Mouse (Mus musculus) forebrain, embryonic 15.5 days (tissue): ENCODE data around the gene Bzw2. TPM values are rescaled to one million over a fixed set of nuclear protein-coding genes. Genes with fewer than 3 reads are reported as not detected.
A peak's percentile ranks its signal among the peaks of the same experiment; 100 is the strongest.

Source experiments
- ATAC-seq: fragments of 200-750 bp; cut with Nextera tagmentation; replicated peaks from 2 replicates; pipeline ENCODE4 v1.8.0; 2017; ENCODE audit warnings: mild to moderate bottlenecking, moderate TSS enrichment, moderate library complexity
- H3K27ac ChIP-seq: fragments of 300-500 bp; sonication (generic); replicated peaks from 2 replicates; pipeline ENCODE4 v1.5.1; 2015; ENCODE audit warnings: mild to moderate bottlenecking, inconsistent platforms
- H3K27me3 ChIP-seq: fragments of 300-500 bp; sonication (generic); 2 replicates; pipeline ENCODE4 v1.6.1; 2015; ENCODE audit warnings: inconsistent platforms
- H3K36me3 ChIP-seq: fragments of 300-500 bp; sonication (generic); 2 replicates; pipeline ENCODE4 v1.6.1; 2015; ENCODE audit warnings: mild to moderate bottlenecking, inconsistent platforms
- H3K4me1 ChIP-seq: fragments of 300-500 bp; sonication (generic); 2 replicates; pipeline ENCODE4 v1.6.1; 2015; ENCODE audit warnings: inconsistent platforms
- H3K4me2 ChIP-seq: fragments of 300-500 bp; sonication (generic); replicated peaks from 2 replicates; pipeline ENCODE4 v1.6.1; 2015; ENCODE audit warnings: mild to moderate bottlenecking, inconsistent platforms
- H3K4me3 ChIP-seq: fragments of 300-500 bp; sonication (generic); 2 replicates; pipeline ENCODE4 v1.5.1; 2015; ENCODE audit warnings: mild to moderate bottlenecking, inconsistent platforms
- H3K9ac ChIP-seq: fragments of 300-500 bp; sonication (generic); replicated peaks from 2 replicates; pipeline ENCODE4 v1.6.1; 2015; ENCODE audit warnings: mild to moderate bottlenecking, inconsistent platforms
- H3K9me3 ChIP-seq: fragments of 300-500 bp; sonication (generic); 2 replicates; pipeline ENCODE4 v1.6.1; 2016; ENCODE audit warnings: inconsistent platforms
- WGBS: fragments of 180-500 bp; shearing (Covaris S2); methylation state at CpG from one replicate; pipeline ENCODE4 v1.1.7; 2015; ENCODE audit warnings: mixed read lengths; 5-methylcytosine and 5-hydroxymethylcytosine counted together
- polyA plus RNA-seq: library from polyadenylated mRNA; unstranded; fragments of >200 nt; fragmentation: Nextera tagmentation; extraction: Ambion mirVana; gene quantifications from 2 replicates; pipeline ENCODE4 v1.2.1, GENCODE M21; 2015

Bzw2 gene
- polyA plus RNA-seq, 1 experiment from 2014 or later, result 540 TPM

DNA sequence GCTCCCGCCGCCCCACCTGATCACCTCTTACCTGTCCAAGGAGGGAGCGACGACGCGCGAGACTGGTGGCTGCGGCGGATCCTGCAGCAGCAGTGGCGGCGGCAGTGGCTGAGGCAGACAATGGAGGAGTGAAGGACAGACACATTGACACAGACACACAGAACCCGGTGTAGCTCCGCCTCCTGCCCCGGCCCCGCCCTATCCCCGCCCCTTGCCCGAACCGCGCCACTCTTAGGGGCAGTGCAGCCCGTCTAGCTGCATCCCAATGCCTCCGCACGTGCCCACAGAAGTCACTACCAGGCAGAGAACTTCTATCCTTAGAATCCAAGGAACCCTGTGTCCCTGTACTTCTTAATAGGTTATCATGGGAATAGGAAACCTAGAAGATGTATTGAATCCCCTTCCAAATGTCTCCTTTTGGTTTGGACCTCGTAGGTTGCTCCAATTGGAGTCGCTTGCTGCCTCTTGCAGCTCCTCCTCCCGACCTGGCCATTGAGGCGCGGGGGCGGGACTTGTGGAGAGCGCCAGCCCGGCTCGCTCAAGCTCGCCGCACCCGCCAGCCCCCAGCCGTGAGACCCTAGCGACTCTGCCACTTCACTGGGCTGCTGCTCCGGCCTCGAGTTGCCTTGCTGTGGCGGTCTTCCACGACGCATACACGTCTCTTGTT, 1.1 kb downstream of the Bzw2 start, which contains the start of gene Ankmy2:
TSS of gene Ankmy2 (plus strand) at position 478 of the 667 bp plus-strand sequence.
- H3K27ac ChIP-seq, result peak within 1 kb of the TSS; percentile 94
- H3K9ac ChIP-seq, result peak within 1 kb of the TSS; percentile 98
- H3K4me3 ChIP-seq, result peak within 1 kb of the TSS; percentile 98
- no peaks in the 10 kb centered on the region for H3K27me3 ChIP-seq
- under 1% methylated on average over 42 of the region's 42 CpGs for WGBS
- peak; percentile 98 for ATAC-seq
- H3K36me3 ChIP-seq, result no peaks in the 10 kb centered on the region
- no peaks in the 10 kb centered on the region for H3K9me3 ChIP-seq
- H3K4me1 ChIP-seq, result peaks cover 36% of the 10 kb centered on the region
- peak within 1 kb of the TSS; percentile 72 for H3K4me2 ChIP-seq

DNA sequence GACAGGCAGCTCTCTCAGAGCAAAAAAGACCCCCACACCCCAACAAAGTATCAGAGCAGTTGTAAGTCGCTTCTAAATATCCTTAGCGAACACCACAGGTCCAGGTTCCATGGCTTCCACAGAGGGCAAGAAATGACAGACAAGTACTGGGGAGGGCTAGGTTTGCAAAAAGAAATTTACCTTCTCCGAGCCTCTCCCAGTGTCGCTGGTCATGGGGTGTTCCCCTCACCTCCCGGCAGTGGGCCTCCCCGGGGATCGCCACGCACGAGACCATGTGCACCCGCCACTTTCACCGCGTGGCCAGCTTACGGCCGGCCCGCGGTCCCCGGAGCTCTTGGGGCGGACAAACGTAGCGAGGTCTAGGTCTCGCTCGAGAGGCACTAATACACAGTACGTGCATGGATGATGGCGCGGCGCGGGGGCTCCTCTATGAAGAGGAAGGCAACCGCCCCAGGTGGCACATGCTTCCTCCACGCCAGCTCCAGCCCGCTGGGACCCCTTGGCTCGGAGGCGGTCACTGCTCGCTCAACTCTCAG, 1.7 kb downstream of the Bzw2 start:
- Histone ChIP-seq H3K9ac (peak overlapping the region; percentile 98), H3K27me3 (no peaks in the 10 kb centered on the region), H3K4me1 (peaks cover 36% of the 10 kb centered on the region), H3K9me3 (no peaks in the 10 kb centered on the region), H3K27ac (peak overlapping the region; percentile 94), H3K4me3 (peak overlapping the region; percentile 98), H3K4me2 (peak overlapping the region; percentile 72), H3K36me3 (no peaks in the 10 kb centered on the region)
- ATAC-seq, result peak; percentile 75
- 0% methylated on average over 33 of the region's 33 CpGs for WGBS

DNA sequence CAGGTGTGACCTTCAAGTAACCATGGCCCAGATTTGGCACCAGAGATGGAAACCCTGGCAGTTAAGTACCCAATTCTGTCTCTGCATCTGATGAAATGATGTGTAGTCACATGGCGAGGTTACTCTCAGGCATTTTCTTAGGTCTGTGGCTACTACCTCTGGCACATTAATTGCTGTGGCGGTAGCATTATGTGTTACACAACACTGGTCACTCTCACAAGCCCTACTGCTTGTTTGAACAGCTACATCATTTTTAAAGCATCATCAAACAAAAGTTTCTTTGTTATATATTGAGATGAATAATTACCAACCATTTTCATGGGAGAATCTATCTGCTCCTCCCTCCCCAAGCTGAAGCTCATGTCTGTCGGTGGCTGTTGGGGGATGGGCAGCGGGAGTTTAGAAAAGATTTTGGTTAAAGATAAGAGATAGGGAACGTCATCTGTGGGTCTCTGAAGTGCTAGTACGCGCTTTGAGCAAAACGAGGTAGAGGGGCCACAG, 2.7 kb downstream of the Bzw2 start:
- WGBS, result 7% methylated on average over 8 of the region's 8 CpGs
- Histone ChIP-seq H3K27me3 (no peaks in the 10 kb centered on the region), H3K4me1 (peaks cover 46% of the 10 kb centered on the region), H3K4me3 (peak overlapping the region; percentile 98), H3K27ac (peak overlapping the region; percentile 94), H3K9me3 (no peaks in the 10 kb centered on the region), H3K4me2 (peak overlapping the region; percentile 72), H3K36me3 (no peaks in the 10 kb centered on the region), H3K9ac (peak overlapping the region; percentile 98)
- no peak for ATAC-seq

DNA sequence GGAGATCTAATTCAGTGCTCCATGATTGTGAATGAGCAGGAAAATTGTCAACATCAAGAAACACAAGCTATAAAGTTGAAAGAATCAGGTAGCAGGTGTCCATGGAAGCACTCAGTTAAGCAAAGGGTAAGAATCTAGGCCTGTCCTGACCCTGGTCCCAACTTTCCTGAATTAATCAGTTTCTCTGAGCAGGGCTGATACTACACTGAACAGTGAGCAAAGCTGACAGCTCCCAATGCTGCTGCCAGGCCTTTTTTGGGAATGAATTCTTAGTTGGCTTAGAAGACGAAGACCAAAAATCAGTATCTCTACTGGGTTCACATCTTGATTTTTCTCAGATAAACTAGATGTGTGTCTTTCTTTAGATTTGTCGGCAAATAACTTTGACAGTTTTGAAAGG, 7.1 kb downstream of the Bzw2 start:
- Histone ChIP-seq H3K4me2 (no peak overlapping the region), H3K9me3 (peaks cover 5% of the 10 kb centered on the region; the same call in 1 of the 2 replicates), H3K4me1 (peaks cover 34% of the 10 kb centered on the region), H3K27me3 (no peaks in the 10 kb centered on the region), H3K9ac (no peak overlapping the region), H3K27ac (no peak overlapping the region), H3K4me3 (no peak overlapping the region), H3K36me3 (no peaks in the 10 kb centered on the region)
- WGBS, result 65% methylated on average over 2 of the region's 2 CpGs
- ATAC-seq, result no peak

DNA sequence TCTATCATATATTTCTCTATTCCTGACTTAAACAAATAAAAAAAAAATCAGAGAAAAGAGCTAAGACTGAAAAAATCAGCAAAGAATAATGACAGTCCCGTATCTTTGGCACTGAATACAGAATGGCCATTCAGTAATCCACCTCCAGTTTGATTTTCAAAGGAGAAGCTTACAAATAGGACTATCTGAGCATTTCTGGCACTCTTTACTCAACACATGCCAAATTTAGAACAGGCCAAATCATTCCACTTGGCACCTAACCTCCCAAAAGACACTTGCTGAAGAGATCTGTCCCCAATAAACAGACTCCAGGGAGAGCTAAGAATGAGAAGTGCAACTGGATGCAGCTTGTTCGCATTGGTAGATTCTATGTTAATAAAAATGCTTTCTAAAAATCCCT, 7.6 kb downstream of the Bzw2 start:
- H3K9me3 ChIP-seq, result peaks cover 6% of the 10 kb centered on the region; the same call in 1 of the 2 replicates
- no peak overlapping the region for H3K4me3 ChIP-seq
- 71% methylated on average over 2 of the region's 2 CpGs for WGBS
- no peak for ATAC-seq
- H3K27ac ChIP-seq, result no peak overlapping the region
- H3K27me3 ChIP-seq, result no peaks in the 10 kb centered on the region
- H3K4me1 ChIP-seq, result peaks cover 34% of the 10 kb centered on the region
- H3K9ac ChIP-seq, result no peak overlapping the region
- H3K36me3 ChIP-seq, result no peaks in the 10 kb centered on the region
- H3K4me2 ChIP-seq, result no peak overlapping the region

DNA sequence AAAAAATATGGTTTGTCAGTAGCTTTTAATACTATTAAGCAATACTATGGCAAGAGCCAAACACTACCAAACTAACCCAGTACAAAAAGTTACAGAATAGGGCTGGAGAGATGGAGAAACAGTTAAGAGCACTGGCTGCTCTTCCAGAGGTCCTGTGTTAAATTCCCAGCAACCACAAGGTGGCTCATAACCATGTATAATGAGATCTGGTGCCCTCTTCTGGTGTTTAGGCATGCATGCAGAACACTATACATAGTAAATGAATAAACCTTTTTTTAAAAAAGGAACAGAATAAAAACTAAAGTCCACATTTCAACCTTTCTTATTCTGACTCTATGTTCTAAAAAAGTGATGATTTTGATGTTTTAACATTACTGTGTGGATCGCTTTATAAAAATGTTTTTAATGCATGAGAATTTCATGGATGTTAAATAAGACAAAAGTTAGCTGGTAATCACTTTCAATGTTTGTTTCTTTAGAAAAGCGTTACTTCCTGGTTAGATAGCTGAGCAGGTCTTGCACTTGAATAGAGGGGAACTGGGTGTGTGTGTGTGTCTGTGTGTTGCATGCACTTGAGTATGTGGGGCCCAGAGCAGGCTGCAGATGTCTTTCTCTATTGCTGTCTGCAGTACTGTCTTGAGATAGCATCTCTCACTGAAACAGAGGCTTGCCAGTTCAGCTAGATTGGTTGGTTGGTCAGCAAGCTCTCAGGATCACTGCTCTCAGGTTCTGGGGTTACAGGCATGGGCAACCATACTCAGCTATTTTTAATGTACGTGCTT, 11.5 kb downstream of the Bzw2 start:
- H3K27me3 ChIP-seq, result no peaks in the 10 kb centered on the region
- ATAC-seq, result no peak
- H3K36me3 ChIP-seq, result no peaks in the 10 kb centered on the region
- H3K4me2 ChIP-seq, result no peak overlapping the region
- no peak overlapping the region for H3K9ac ChIP-seq
- H3K4me3 ChIP-seq, result no peak overlapping the region
- H3K9me3 ChIP-seq, result peaks cover 9% of the 10 kb centered on the region; the same call in 1 of the 2 replicates
- peaks cover 10% of the 10 kb centered on the region for H3K4me1 ChIP-seq
- 94% methylated on average over 3 of the region's 3 CpGs for WGBS
- no peak overlapping the region for H3K27ac ChIP-seq

DNA sequence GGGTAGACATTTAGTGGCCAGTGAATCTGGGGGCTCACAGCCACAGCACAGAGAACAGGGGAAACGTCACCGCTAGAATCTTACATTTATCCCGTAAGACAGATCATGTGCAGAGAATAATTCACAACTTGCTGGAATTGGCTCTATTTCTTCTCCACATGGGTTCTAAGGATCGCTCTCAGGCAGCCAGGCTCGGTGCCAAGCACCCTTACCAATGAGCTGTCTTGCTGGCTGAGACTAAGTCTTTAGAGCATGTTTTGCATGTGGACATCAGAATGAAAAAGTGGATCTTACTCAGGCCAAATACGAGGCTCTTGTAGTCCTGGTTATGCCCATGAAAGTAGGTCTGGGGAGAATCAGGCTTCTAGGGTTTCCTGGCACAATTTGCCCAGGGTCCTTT, 17.5 kb downstream of the Bzw2 start:
- H3K36me3 ChIP-seq, result peaks cover 11% of the 10 kb centered on the region; the same call in 1 of the 2 replicates
- H3K4me3 ChIP-seq, result no peak overlapping the region
- H3K4me2 ChIP-seq, result no peak overlapping the region
- 73% methylated on average over 6 of the region's 6 CpGs for WGBS
- H3K27me3 ChIP-seq, result no peaks in the 10 kb centered on the region
- no peaks in the 10 kb centered on the region for H3K4me1 ChIP-seq
- 0 out of 2 replicates have a peak, but pooled peaks cover 3% of the 10 kb centered on the region for H3K9me3 ChIP-seq
- H3K27ac ChIP-seq, result no peak overlapping the region
- no peak overlapping the region for H3K9ac ChIP-seq
- no peak for ATAC-seq

DNA sequence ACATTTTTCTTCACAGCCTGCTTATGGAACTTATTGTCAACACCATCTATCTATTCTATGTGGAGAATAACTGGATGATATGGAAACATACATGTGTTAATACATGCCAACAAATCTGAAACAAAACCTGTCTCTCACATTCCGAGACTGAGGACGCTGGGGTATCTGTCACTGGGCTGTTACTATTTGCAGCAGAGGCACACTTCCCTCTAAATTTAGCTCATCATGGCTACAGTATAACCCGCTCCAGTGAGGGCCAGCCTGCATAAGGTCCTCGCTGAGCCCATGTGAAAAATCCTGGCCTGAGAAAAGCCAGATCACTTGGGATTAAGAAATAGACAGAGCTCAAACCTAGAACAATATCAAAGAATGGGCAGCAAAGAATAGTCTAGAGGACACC, 20.7 kb downstream of the Bzw2 start:
- Histone ChIP-seq H3K9me3 (no peaks in the 10 kb centered on the region), H3K4me1 (peaks cover 8% of the 10 kb centered on the region; the same call in 1 of the 2 replicates), H3K27me3 (no peaks in the 10 kb centered on the region), H3K4me2 (no peak overlapping the region), H3K9ac (no peak overlapping the region), H3K27ac (no peak overlapping the region), H3K36me3 (peaks cover 29% of the 10 kb centered on the region; the same call in 1 of the 2 replicates), H3K4me3 (no peak overlapping the region)
- no peak for ATAC-seq
- WGBS, result 92% methylated on average over 4 of the region's 4 CpGs

DNA sequence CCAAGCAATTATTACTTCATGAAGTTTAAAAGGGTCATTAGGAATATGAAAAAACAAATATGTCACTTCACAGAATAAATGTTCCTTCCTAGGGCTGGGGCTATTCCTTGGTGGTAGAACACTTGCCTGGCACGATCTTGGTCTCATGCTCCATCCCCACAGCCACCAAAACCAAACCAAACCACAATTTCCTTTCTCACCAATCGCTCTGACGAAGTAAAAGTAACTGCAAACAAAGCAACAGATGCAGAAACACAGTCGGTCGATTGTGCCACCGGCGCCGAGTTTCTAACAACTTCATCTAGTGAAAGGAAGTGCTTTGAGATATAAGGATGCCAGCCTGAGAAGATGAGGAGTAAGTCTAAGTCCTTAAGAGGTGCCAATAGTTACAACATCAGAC, 21.6 kb downstream of the Bzw2 start:
- Histone ChIP-seq H3K36me3 (peaks cover 34% of the 10 kb centered on the region), H3K27ac (no peak overlapping the region), H3K4me2 (no peak overlapping the region), H3K4me1 (peaks cover 8% of the 10 kb centered on the region; the same call in 1 of the 2 replicates), H3K4me3 (no peak overlapping the region), H3K27me3 (no peaks in the 10 kb centered on the region), H3K9me3 (no peaks in the 10 kb centered on the region), H3K9ac (no peak overlapping the region)
- ATAC-seq, result no peak
- 97% methylated on average over 8 of the region's 8 CpGs for WGBS

DNA sequence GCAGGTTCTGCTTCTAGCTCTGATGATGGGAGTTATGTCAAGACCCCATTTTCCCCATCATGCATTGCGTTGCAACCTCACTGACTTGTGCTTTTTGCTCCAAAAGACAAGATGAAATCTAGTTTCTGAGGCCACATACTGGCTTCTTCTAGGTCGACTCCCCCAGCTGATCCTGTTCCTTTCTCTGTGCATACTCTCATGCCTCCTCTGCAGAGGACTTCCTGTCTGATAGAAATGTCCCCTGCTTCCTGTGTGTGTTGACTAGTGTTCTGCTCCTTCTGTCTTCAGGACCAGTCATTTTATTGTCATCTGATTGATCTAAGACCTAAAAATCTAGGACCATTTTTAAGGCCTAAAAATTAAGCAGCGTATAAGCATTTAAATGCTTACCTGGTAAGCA, 22.5 kb downstream of the Bzw2 start:
- peaks cover 38% of the 10 kb centered on the region for H3K36me3 ChIP-seq
- no peak overlapping the region for H3K27ac ChIP-seq
- no peaks in the 10 kb centered on the region for H3K27me3 ChIP-seq
- no peak overlapping the region for H3K4me2 ChIP-seq
- no peak overlapping the region for H3K4me3 ChIP-seq
- peaks cover 8% of the 10 kb centered on the region; the same call in 1 of the 2 replicates for H3K4me1 ChIP-seq
- ATAC-seq, result no peak
- no peak overlapping the region for H3K9ac ChIP-seq
- H3K9me3 ChIP-seq, result no peaks in the 10 kb centered on the region
- WGBS, result 96% methylated on average over 3 of the region's 3 CpGs

DNA sequence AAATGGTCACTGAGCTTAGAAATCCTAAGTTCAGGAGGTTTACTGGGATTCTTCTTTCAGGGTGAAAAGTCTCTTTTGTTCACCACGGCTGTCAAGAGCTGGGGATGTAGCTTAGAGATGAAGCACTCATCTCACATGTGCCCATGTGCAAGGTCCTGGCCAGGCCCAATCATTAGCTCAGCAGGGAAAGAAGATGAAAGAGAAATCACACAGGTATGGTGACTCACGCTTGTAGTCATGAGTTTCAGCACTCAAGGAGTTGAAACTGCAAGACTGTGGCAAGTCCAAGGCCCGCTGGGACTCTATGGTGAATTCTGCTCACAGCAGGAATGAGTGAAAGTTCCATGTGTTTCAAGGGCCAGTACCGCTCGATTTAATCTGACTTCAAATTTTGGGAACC, 23.8 kb downstream of the Bzw2 start:
- no peak for ATAC-seq
- Histone ChIP-seq H3K9me3 (no peaks in the 10 kb centered on the region), H3K4me2 (no peak overlapping the region), H3K27me3 (no peaks in the 10 kb centered on the region), H3K36me3 (peaks cover 42% of the 10 kb centered on the region), H3K4me3 (no peak overlapping the region), H3K27ac (no peak overlapping the region), H3K4me1 (peaks cover 8% of the 10 kb centered on the region; the same call in 1 of the 2 replicates), H3K9ac (no peak overlapping the region)
- 95% methylated on average over 5 of the region's 5 CpGs for WGBS

DNA sequence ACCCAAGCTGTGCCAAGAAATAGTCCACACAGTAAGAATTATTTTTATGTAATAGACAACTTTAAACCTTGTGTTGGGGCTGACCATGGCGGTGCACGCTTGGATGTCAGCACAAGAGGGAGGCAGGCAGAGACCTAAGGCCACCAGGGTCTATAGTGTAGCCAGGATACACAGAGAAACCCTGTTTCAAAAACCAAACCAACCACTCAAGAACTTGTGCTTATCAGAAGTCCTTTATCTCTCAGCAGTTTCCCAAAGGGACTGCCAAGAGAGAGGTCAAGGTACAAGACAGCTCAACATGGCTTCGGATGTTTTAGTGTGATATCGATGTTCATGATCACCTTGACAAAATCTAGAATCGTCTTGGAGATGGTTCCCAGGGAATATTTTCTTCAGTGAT, 24.3 kb downstream of the Bzw2 start:
- no peak overlapping the region for H3K9ac ChIP-seq
- H3K27ac ChIP-seq, result no peak overlapping the region
- peaks cover 47% of the 10 kb centered on the region for H3K36me3 ChIP-seq
- peaks cover 8% of the 10 kb centered on the region; the same call in 1 of the 2 replicates for H3K4me1 ChIP-seq
- H3K4me2 ChIP-seq, result no peak overlapping the region
- H3K27me3 ChIP-seq, result no peaks in the 10 kb centered on the region
- 99% methylated on average over 5 of the region's 5 CpGs for WGBS
- no peak overlapping the region for H3K4me3 ChIP-seq
- no peaks in the 10 kb centered on the region for H3K9me3 ChIP-seq
- no peak for ATAC-seq
